Mouse (Mus musculus): ENCODE results near the gene Trappc6b. TPM values are rescaled to one million over a fixed set of nuclear protein-coding genes. Genes with fewer than 3 reads are reported as not detected.

Trappc6b gene
- polyA plus RNA-seq, 1 experiment = 106 TPM

- Histone ChIP-seq H3K4me1 (ENCODE audit: control insufficient read depth, insufficient read depth, low read length) (peaks cover 8% of the 10 kb centered on the region; the same call in 1 of the 2 replicates), H3K4me3 (ENCODE audit: insufficient read depth, low read length) (peak overlapping the region; percentile 75), H3K27ac (ENCODE audit: insufficient read depth, low read length) (no peak overlapping the region)
- TF ChIP-seq CTCF (IDR thresholded peaks at IDR 0.05; ENCODE audit: borderline replicate concordance, insufficient read depth, low read length) (no peak), POLR2A (IDR thresholded peaks at IDR 0.05; ENCODE audit: low read depth, low read length) (no peak)
These were observed 50.8 kb downstream of the Trappc6b start for GRCm38 (mm10) chr12:59010482-59010881.

Other genes starting within 250 kb of the Trappc6b start
- gene Sec23a, start 49.5 kb downstream of the Trappc6b start, polyA plus RNA-seq (2011; ENCODE audit: insufficient read length, low read depth, missing spikeins) = 165 and 169 TPM in 2 replicates
- gene Gemin2, start 48.1 kb downstream of the Trappc6b start, polyA plus RNA-seq (2011; ENCODE audit: insufficient read length, low read depth, missing spikeins) = 10.3 and 11.4 TPM in 2 replicates
- 71.0 and 84.6 TPM in 2 replicates for gene Pnn, start 5.4 kb upstream of the Trappc6b start, polyA plus RNA-seq (2011; ENCODE audit: insufficient read length, low read depth, missing spikeins)
- 72.2 and 75.9 TPM in 2 replicates for gene Mia2, start 34.3 kb upstream of the Trappc6b start, polyA plus RNA-seq (2011; ENCODE audit: insufficient read length, low read depth, missing spikeins)
- 16.3 and 18.1 TPM in 2 replicates for gene Fbxo33, start 158.3 kb upstream of the Trappc6b start, polyA plus RNA-seq (2011; ENCODE audit: insufficient read length, low read depth, missing spikeins)